Mouse (Mus musculus): ENCODE measurements around the gene Gga3.
"Not testable (repeated sequence)": the region's sequence is repeated elsewhere in the genome, so short reads cannot be mapped to it uniquely, and the experiment has no call there.

The Gga3 gene

DNA sequence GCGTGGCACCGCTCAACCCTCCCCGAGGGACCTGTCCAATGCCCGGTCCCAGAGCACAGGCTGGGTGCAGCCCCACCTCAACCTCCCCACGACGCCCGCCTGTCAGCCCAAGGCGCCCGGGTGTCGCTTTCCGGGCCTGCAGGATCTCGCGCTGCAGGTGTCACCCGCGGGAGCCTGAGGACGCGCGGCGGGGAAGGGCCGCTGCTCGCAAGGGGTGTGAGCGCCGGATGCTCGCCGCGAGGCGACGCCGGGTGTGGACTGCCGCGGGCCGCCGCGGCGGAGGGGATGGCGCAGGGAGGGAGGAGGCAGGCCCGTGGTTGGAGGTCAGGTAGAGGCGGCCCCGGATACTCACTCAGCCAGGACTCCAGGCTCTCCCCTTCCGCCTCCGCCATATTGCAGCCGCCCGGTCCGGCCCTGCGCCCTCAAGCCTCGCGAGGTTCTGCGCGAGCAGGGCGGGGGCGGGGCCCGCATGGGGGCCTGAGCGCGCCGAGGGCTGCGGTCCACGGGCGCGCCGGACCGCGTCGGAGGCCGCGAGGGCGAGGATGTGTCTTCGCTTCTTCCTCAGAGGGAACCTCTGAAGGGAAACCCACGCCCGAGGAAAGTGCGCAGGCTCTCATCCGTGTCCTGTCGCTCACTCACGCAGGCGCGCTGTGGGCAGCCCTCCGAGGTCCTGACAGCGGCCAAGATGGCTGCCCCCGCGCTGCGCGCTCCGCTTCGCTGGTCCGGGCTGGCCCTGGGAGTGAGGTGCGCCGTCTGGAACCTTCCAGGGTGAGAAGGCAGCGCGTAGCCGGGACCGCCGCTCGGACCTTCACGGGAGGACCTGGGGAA, at the start of gene Gga3, which contains the start of gene Mrps7:
TSS of gene Gga3 (minus strand) at position 576 of the 828 bp plus-strand sequence.
TSS of gene Mrps7 (plus strand) at position 450 of the 828 bp plus-strand sequence.
- DNase-seq (ENCODE audit: low read depth, low spot score) = peak; percentile 78

DNA sequence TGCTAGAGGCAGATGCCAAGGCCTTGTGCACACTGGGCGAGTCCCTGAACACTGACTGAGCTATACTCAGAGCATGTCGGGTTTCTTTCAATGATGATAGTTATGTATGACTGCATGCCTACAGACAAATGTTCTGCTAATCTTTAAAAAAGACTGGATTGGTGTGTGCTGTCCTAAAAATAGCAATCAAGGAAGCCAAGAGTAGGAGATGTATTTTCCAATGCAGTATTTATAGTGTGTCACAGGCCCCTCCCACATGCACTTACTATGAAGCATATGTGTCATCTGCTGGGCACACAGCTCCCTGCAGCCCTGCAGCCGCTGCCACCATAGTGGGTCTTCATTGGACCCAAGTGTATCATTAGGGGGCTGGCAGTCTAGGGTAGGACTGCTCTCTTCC, 49.3 kb upstream of the Gga3 start:
- DNase-seq (ENCODE audit: low read depth, low spot score) = no peak

DNA sequence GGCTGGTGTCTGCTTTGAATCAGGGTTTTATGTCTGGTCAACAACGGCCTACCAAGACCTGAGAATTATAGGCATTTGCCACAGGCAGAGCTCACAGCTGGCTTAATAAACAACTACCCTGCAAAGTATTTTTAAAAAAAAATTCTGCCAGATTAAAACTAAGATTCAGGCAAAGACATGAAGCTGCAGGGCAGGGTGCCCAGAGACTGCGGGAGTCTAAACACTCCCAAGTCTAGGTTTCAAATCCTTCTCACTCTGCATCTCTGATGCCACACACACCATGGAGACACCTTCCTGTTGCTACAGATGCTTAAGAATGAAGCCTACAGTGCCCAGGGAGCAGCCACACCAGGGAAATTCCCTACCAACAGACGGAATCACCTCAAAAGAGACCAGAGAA, 47.8 kb upstream of the Gga3 start:
- DNase-seq (ENCODE audit: low read depth, low spot score) = no peak

DNA sequence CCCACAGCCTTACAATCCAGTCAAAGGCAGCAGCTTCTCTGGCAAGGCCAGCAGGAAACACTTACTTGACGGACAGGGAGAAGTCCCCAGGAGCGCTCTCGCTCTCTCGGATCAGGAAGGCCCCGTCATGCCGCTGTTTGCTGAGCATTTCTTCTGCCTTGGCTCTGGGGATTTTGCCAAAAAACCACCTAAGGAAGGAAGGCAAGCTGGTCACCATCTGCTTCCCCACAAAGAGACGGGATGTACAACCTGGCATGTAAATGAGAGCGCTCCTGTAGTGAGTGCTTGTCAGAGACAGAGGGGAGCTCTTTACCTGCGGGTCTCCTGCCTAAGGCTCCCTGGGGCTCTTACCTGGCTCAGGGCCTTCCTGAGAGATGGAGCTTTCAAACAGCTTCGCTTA, 45.9 kb upstream of the Gga3 start:
- DNase-seq (ENCODE audit: low read depth, low spot score) = no peak

DNA sequence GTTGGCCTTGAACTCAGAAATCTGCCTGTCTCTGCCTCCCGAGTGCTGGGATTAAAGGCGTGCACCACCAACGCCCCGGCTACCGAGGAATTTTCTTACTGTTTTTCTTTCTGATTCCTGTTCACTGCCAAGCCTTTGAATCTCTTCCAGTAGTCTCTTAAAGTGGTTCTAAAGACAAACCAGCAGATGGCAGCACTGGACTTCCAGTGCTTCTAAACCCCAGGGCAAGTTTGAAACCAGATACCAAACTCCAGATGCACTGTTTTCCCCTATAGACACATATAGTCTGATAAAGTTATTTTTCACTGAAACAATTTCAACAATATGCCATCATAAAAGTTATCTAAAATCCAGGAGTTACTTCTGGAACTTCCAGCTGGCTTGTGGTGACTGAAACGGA, 43.6 kb upstream of the Gga3 start:
- peak; percentile 75 for DNase-seq (ENCODE audit: low read depth, low spot score)

DNA sequence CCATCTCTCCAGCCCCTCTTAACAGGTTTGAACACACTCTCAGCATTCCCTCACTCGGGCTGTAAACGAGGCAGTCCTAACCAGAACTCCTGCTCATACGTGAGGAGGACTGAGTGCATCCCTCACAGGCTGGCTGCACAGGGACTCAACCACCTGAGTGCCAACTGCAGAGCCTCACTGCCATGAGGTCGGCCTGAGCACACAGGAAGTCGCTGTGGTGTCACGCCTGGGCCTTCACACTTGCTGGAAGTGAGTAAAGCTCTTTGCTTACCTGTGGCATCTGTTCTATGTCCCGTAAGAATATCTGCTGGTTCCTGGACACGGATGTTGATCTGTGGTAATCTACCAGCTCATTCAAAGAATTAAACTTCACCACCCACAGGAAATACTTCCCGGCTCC, 42.6 kb upstream of the Gga3 start:
- no peak for DNase-seq (ENCODE audit: low read depth, low spot score)

DNA sequence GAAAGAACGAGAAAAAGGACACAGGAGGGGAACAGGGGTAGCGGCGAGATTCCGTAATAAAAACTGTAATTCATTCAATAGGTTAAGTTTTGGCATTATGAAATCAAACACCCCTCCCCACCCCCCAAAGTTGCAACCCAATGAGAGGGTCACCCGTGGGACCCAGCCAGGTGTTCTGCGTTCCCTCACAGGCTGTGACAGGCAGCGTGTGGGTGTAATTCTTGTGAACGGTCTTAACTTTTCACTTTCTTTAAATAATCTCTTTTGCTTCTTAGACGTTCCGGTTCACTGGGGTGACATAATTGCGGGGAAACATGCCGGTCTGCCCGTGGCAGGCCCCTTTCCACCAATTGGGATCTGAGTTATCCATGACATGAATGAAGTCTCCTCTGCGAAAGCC, 41.6 kb upstream of the Gga3 start:
- not testable (repeated sequence) for DNase-seq (ENCODE audit: low read depth, low spot score)

DNA sequence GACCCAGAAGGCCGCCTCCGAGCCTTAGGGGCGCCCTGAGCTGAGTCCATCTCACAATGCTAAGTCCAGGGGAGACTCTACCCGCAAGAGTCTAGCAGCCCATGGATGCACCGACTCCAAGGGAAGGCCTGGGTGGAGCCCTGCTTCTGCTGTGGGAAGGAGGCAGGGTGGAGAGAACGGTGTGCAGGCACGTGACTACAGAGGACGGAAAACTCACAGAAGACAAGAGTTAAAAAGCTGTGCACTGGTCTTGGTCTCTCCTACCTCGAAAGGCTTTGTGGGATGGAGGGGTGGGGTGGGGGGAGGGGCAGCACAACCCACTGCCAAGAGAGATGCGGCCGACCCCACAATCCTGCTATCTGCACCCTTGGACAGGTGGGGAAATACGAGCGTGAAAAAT, 40.5 kb upstream of the Gga3 start:
- DNase-seq (ENCODE audit: low read depth, low spot score) = no peak

DNA sequence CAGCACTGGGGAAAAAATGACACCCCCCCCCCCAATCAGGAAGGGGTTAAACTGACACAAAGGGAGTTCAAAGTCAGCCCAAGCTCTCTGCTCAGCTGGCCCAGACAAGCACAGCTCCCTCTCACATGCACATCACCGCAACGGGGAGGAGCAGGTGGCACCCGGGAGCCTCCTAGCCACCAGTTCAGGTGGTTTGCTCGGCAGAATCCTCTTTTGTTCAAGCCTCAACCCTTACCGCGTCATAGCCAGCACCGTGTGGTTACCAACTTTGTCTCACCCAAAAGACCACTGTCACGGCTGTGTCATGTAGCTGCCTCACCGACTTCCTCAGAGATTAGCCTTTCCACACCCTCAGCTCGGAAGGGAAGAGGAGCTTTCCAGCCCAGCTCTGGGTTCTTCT, 39.4 kb upstream of the Gga3 start:
- no peak for DNase-seq (ENCODE audit: low read depth, low spot score)

DNA sequence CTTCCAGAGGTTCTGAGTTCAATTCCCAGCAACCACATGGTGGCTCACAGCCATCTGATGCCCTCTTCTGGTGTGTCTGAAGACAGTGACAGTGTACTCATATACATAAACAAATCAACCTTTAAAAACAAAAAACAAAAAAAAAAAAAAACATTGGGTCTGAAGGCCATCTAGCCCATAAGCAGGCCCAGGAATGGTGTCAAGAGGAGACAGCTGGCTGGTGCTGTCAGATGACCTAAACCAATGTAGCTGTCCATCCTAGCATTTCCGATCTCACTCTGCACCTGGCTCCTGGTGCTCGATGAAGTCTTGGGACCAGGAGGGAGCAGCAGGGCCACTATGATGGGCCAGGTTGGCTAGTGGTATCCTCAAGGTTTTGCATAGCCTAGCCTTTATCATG, 38.9 kb upstream of the Gga3 start:
- no peak for DNase-seq (ENCODE audit: low read depth, low spot score)

DNA sequence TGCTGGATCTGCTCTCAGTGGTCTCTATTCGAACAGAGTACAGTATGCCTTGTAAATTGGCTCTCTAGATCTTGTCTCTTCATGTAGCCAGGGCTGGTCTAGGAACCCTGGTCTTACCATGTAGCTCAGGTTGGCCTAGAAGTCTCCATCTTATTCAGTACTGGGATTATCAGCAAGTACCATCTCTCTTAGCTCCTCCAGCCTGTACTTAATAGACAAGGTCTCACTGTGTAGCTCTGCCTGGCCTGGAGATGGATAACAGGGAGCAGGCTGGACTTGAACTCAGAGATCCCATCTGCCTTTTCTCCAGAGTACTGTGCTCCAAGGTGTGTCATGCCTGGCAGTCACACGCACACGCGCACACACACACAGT, 37.8 kb upstream of the Gga3 start:
- no peak for DNase-seq (ENCODE audit: low read depth, low spot score)

DNA sequence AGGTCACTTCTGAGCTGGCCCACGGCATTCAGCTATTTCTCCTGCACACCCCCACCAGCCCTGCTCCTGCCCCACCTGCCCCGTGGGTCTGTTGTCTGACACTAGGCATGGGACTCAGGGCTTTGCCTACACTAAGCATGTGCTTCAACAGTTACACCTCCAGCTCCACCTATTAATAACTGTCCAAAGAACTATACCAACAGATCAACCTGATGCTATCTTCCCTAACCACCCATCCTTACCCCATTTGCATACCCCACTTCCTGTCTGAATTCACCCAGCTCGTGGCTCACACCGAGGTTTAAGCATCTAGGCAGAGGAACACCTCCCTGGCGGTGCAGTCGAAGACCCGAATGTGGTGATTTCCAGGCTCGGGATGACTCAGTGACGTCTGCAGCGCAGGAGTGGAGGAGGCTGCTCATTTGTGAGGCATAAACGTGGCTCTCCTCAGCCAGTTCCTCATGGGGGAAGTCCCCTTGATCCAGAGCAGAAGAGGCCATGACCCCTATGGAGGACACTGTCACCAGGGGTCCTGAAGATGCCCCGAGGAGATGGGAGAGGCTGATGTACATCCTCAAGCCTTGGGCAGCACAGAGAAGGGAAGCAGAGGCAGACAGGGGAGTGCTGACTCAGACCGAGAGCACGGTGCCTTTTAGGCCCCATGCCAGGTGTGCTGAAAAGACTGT, 37.3 kb upstream of the Gga3 start:
- DNase-seq (ENCODE audit: low read depth, low spot score) = no peak

DNA sequence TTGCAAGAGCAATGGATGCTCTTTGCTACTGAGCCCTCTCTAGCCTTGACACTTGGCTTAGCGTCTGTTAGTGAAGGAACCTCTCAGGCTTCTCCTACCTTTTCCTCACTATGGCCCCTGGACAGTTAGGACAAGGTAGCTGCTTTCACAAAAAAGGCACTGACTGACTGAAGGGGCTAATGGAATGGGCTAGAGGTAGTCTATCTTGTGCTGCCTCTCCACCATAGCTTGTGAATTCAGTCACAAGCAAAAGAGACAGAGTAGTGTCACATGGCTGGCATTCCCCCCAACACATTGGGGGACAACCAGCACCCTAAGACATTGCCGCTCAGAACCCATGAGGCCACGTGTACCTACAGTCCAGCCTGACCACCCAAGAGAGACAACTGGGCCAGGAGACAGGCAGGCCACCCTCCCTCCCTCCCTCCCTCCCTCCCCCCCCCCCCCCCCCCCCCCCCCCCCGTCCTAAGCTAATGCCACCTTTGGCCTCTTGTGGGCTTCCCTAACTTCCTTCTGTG, 36.5 kb upstream of the Gga3 start:
- no peak for DNase-seq (ENCODE audit: low read depth, low spot score)

DNA sequence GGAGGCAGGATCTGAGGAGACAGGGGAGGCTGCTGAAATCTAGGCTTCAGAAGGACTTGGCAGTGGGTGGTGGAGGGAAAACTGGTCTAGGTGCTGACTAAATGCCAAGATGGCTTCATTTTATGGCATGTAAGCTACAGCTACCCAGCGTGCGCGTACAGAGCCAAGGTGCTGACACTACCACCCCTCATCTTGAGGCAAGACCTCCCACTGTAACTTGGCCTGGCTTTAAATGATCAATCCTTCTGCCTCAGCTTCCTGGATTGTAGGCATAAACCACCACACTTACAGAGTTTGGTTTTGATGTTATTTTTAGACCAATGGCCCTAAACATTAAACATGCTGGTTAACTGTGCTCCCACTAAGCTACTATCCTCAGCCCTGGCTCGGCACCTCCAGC, 35.7 kb upstream of the Gga3 start:
- no peak for DNase-seq (ENCODE audit: low read depth, low spot score)

DNA sequence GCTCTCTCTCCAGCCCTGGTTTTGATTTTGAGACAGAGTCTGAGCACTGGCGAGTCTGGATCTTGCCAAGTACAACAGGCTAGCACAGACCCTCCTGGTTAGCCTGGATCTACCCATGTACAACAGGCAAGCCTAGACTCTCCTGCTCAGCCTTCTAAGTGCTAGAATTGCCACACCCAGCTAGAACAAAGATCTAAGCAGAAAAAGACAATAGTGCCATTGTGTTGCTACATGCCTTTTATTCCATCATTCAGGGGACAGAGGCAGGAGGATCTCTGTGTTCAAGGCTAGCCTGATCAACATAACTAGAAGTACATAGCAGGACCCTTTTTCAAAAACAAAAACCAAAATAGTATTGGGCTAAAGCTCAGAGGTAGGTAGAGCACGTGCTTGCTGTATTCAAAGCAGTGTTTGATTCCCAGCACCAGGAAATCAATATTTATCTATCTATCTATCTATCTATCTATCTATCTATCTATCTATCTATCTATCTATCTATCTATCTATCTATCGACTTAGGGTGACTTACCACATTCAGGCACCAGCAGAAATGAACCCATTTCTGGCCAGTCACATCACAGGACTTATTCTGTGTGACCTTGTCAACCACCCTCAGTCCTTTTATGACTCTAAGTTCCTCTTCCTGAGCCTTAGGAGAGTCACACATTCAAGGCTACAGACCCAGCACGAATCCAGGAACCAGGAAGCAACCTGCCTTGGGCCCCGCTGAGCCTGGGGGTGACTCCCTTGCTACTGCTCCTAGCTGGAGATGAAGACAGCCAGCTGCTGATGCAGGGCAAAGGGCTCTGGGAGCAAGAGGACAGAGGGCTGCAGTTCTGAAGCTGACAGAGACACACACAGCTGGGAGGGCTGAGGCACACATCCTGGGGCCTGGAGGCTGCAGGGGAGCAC, 34.9 kb upstream of the Gga3 start:
- no peak for DNase-seq (ENCODE audit: low read depth, low spot score)

DNA sequence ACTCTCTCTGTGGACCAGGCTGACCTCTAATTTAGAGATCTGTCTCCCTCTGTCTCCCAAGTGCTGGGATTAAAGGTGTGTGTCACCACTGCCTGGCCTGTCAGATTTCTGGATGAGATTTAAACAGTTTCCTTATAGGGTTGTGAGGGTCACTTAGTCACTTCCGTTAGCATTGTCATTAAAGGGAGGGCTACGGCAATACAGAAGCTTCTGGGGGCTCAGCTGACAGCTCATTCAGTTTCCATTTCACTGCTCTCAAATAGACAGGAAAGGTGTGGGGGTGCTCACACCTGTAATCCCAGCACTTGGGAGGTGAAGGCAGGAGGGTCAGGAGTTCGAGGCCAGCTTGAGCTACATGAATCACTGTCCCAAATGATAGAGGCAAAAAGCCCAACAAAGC, 33.1 kb upstream of the Gga3 start:
- no peak for DNase-seq (ENCODE audit: low read depth, low spot score)

DNA sequence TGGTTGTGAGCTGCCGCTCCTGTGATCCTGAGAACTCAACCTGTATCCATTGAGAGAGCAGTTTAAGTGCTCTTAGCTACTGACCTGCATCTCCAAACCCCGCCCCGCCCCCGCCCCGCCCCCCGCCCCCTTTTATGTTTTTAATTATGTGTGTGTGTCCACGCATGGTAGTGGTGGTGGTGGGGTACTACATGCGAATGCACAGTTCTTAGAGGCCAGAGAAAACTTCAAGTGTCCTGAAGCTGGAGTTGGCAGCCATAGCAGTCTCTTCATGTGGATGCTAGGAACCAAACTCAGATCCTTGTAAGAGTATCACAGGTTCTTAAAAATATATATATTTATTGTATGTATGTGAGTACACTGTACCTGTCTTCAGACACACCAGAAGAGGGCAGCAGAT, 31.6 kb upstream of the Gga3 start:
- no peak for DNase-seq (ENCODE audit: low read depth, low spot score)

DNA sequence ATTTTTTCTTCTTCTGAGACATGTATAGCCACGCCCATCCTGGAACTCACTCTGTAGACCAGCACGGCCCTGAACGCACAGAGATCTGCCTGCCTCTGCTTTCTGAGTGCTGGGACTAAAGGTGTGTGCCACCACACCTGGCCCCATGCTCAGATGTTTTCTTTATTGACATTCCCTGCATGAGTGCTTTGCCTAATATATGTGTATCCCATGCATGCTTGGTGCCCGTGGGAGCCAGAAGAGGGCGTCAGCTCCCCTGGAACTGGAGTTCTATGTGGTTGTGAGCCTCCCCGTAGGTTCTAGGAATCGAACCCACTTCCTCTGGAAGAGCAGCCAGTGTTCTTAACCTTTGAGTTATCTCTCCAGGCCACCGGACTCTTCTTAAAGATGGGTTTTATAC, 31.2 kb upstream of the Gga3 start:
- DNase-seq (ENCODE audit: low read depth, low spot score) = no peak

DNA sequence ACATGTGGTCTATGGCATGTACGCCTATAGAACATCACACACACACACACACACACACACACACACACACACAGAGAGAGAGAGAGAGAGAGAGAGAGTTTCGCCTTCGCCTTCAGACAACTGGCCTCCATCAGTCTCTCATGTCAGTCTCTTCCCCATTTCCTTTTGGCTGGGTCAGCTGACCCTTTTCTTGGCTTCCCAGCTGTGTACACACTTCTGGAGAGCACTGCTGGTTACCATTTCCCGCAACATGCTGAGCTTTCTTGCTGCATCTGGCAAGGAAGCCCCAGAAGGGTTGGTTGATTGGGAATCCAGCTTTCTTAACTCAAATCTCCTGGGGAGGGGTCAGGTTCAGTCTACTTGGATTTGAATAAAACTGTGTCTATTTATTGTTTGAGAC, 30.3 kb upstream of the Gga3 start:
- no peak for DNase-seq (ENCODE audit: low read depth, low spot score)

DNA sequence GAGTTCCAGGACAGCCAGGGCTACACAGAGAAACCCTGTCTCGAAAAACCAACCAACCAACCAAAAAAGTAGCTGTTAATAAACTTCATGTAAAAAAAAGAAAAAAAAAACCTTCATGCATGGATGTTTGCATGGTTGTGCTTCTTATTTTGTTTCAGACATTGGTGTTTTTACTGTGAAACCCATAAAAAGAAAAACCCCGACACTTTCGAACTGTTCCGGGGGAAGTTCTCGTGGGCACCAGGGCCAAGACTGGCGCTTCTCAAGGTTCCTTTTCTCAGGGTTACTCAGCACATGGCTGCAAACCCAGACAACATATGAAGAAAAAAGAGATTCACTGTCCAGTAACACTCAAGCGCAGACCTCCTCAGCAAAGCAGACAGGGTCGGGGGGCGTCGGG, 29.0 kb upstream of the Gga3 start:
- no peak for DNase-seq (ENCODE audit: low read depth, low spot score)

DNA sequence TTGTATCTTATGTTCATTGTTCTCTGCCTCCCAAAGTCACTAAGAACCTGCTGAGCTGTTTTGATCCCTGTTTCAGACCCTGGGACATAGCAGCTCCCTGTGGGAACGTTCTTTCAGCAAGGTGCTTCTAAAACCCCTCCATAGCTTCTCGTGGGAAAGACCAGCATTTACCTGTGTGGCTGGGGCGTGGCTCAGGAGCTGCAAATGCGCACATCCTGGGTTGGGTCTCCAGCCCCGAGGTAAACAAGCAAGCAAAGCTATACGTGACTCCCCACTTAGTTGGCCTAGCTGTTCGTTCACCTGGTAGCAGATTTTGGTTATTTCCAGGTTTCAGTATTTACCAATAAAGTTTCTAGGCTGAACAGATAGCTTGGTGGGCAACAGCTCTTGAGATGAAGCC, 28.4 kb upstream of the Gga3 start:
- DNase-seq (ENCODE audit: low read depth, low spot score) = no peak

DNA sequence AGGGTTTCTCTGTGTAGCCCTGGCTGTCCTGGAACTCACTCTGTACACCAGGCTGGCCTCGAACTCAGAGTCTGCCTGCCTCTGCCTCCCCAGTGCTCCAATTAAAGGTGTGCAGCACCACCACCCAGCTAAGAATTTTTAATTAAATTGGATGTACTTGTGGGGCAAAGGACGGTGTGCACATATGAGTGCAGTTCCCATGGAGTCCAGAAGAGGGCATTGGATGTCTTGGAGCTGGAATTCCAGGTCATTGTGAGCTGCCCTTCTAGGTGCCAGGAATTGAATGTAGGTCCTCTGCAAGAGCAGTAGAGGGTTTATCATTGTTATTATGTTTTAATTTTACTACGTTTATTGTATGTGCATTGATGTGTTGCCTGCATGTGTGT, 27.6 kb upstream of the Gga3 start:
- no peak for DNase-seq (ENCODE audit: low read depth, low spot score)

All from embryo, embryonic 11.5 days (tissue).